Mouse (Mus musculus): Measurements from ENCODE around the gene Thsd4.

The Thsd4 gene

DNA sequence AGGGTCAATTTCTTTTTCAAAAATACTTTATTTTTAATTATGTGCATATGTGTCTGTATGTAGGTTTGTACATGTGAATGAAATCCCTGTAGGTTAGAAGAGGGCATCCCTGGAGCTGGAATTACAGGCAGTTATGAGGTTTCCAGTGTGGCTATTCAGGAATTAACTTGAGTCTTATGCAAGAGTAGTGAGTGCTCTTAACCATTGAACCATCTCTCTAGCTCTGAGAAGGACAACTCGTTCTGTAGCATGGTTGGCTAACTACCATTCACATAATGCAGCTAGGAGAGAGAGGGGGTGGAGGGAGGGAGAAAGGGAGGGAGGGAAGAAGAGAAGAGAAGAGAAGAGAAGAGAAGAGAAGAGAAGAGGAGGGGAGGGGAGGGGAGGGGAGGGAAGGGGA, 444.1 kb downstream of the Thsd4 start:
- DNase-seq (ENCODE audit: low read depth, low spot score), result no peak

DNA sequence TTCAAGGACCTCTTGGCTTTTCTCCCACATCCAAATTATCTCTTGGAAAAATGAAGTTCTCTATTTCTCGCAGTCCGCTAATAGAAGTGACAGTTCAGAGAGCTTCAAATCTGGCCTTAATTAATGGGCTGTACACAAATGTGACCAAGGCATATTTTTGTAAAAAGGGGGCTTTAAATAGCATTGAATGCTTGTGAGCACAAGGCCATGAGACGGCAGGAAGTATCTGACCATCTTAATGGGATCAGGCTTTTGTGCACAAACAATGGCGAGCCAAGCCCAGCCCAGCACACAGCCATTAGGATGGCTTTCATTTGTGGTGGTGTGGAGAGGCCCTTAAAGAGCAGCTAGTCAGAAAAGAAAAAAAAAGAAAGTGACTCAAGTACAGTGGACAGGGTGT, 445.4 kb downstream of the Thsd4 start:
- no peak for DNase-seq (ENCODE audit: low read depth, low spot score)

DNA sequence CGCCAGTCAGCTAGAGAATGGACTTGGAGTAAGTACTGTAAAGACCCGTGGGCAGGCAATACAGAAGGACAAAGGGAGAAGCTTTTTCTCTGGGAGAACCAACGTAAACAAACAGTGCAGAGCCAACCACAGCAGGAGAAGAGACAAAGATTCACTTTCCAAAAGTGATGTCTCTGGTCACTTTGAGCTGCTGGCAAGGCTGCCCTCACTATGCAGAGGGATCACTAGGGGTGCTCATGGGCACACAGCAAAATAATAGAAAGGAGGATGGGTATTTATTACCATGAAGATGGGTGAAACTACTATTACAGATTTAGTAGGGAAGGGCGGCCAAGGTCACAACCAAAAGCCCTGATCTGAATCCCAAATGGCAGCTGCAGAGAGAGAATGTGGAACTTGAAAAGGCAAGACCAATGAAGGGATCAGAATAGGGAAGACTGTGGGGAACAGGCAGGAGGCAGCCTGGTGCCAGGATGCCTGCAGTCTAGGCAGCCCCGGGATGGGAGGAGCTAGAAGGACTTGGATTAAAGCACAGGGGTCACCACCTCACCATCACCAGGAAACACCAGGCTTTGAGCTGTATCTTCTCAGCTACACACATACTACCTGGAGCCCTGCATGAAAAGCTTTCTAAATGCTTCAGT, 450.1 kb downstream of the Thsd4 start:
- no peak for DNase-seq (ENCODE audit: low read depth, low spot score)

DNA sequence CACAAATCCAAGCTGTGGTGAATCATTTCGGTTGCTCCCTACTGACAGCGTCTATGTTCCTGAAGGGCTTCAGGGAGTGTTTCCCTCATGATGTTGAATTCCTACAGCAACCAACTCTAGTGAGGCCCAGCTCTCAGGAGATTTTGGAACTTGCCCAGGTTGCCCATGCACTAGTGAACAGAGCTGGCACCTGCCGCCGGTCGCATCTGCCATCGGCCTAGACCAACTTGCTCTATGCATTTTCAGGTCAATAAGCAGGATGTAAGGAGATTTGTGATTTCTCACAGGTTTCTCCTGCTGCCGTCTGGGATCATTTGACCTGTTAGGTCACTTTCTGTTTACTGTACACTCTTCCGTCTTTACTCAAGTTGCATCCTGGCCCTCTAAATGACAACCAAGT, 454.6 kb downstream of the Thsd4 start:
- DNase-seq (ENCODE audit: low read depth, low spot score), result no peak

DNA sequence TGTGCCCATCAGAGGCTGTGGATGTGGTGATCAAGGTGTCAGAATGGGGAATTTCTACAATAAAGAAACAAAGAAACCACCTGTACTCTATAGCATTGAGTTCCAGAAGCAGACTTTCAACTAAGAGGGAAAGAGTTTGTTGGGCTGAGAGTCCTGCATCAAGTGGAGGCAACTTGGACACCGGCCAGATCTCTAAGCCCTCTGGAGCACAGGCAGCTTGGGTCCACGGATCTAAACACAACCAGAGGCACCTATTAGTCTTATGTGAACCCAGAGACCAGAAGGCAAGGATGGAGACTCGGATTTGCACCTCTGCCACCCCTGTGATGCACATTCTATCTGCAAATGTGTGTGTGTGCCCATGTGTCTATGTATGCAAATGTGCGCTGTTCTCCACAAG, 456.7 kb downstream of the Thsd4 start:
- no peak for DNase-seq (ENCODE audit: low read depth, low spot score)

DNA sequence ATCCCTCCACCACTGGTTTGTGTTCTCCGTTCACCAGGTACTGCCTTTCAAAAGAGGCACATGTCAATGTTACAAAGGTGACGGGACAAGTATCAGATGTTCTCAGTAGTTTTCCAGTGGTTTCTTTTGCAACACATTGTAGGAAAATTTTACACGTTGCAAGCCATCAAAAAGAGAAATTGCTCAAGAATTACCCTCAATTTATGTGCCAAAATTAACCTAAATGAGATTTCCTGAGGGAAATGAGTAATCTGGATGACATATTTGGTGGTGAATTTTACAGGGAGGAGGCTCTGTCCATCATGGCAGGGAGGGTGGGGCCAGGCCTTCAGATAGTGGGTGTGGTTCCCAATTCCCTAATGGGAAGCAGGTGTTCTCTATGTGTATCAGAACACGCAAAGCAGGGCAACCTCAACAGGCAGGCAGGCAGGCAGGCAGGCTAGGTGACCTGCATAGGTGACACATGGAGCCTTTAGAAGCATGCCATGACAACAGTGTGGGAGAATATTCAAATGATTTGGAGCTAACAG, 458.6 kb downstream of the Thsd4 start:
- DNase-seq (ENCODE audit: low read depth, low spot score), result peak; percentile 85

DNA sequence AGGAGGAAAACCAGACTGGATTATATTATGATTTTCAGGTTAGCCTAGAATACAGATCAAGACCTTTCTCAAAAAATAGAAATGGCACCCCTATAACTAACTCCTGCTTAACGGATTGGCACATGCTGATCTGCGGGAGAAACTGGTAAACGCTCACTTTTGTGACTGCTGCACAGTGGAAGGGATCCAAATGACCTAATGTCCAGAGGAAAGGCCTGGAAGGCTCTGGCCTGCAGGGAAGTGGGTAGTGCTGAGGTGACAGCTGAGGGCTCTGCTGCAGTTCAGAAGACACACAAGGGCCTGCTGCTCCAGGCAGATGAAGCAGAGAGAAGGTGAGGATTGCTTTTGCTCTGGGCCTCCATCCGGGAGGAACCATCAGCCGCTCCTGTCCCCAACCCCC, 465.7 kb downstream of the Thsd4 start:
- no peak for DNase-seq (ENCODE audit: low read depth, low spot score)

DNA sequence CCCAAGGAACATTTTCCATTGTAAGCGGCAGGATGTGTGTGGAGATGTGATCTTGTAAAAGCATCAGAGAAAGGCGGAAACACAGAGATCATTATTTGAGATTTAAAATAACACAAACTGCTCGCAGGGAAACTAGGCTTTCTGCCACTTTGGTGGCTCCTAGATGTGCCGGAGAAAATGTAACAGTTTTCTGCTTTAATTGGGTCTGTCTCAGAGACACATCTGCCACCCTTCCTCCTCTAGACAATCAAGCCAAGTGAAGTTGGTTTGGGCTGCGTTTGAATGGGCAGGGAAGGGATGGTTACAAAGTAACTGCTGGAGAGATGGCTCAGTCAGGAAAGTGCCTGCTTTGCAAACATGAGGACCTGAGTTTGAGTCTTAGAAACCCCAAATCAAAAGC, 466.9 kb downstream of the Thsd4 start:
- DNase-seq (ENCODE audit: low read depth, low spot score), result no peak

DNA sequence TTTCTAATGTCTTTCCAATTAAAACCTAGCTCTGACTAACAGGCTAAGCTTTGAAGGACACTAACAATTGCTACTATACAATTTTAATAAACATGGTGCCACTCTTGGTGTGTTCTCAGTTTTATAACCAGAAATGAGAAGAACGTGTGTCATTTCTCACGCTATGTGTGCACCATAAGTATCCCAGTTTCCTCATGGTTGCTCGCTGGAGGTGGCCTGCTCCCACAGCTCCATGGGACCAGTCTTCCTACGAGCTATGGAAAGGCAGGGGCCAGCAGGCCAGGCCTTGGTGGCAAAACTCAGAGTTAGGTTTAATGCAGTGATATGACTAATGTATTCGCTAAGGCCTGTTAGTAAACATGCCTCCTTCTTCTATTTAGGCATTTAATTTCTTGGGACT, 468.7 kb downstream of the Thsd4 start:
- no peak for DNase-seq (ENCODE audit: low read depth, low spot score)

DNA sequence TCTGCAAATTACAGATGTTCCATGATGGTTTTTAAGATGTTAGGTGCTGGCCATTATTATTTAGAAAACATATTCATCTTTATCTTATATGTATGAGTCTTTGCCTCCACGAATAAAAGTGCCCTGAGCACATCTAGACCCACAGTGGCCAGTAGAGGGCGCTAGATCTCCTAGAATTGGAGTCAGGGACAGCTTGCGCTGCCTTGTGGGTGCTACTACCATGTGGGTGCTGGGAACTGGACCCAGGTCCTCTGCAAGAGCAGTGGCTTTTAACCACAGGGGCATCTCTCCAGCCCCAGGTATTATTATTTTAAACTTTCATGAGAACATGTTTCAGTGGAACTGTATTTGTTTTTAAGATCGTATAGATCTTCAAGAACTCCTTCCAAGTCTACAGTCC, 469.4 kb downstream of the Thsd4 start:
- no peak for DNase-seq (ENCODE audit: low read depth, low spot score)

DNA sequence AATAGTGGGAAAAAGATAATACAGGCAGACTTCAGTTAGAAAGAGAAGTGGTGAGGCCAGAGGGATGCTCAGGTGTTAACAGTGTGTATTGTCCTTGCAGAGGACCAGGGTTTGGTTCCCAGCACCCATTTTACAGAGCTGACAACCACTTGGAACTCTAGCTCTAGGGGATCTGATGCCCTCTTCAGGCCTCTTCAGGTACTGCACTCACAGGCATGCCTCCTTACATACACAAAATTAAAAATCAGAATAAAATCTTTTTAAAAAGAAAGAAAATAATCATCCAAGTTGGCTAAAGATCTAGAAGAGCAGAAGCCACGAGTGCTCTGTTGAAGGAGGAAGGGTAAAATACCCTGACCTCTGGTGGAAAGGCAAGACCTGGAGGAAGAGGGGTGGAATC, 478.7 kb downstream of the Thsd4 start:
- DNase-seq (ENCODE audit: low read depth, low spot score), result no peak

DNA sequence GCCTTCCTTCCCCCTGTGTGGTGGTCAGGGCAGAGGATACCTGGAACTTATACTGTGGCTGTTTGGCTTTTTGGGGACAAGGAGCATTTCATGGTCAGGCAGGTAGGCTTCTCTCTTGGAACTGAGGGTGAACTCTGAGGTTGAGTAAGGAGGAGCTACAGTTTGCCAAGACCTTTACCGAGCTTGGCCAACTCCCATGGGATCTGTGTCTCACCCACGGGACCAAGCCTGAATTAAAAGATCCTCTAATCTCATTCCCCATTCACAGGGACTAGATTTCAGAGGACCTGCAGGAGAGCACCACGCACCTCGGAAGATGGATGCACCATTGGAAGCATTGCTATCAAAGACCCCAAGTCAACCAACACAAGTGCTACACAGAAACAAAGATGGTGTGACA, 487.0 kb downstream of the Thsd4 start:
- no peak for DNase-seq (ENCODE audit: low read depth, low spot score)

DNA sequence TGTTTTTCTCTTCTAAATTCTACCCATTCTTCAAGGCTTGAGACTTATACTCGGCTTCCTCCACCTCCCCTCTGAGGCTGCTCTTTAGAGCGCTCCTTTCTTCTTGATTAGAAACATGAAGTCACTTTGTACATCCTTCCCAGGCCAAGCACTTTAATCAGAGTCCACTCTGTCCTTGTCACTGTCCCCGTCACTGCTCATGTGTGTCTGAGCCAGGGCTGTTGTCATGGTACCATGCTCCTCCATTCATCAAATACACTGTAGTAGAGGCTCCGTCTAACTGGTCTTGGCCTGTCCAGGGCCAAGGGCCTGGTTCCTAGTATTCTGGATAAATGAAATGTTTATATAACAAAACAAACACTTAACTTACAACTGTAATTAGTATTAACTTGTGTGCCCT, 494.6 kb downstream of the Thsd4 start:
- DNase-seq (ENCODE audit: low read depth, low spot score), result no peak

DNA sequence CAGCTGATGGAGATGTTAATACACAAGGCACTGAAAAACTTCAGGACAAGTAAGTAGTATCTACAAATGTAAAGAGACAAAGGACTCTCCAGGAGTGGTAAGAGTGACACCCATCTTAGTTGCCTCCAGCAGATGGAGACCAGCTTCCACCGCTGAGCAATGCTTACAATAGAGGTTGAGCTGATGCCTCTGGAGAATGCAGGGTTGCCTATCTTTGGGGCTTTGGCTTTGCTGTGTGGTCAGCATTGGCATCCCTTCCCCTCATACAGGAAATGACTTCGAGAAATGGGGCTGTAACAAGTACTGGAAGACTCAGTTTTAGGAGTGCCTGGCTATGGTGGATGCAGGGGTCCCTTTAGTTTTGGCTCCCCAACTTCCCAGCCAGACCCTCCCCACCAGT, 495.1 kb downstream of the Thsd4 start:
- DNase-seq (ENCODE audit: low read depth, low spot score), result peak; percentile 12

DNA sequence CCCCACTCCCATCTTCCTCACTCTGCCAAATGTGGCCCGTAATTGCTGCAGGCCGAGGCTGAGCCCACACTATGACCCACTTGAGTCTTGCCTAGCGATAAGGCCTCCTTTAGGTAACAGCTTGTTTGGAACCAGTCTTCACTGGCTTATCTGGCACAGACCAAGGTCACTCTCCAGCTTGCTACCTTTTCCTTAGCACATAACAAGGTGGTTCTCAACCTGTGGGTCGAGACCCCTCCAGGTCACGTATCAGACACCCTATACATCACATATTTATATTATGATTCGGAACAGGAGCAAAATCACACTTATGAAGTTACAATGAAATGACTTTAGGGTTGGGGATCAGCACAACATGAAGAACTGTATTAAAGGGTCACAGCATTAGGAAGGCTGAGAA, 495.9 kb downstream of the Thsd4 start:
- no peak for DNase-seq (ENCODE audit: low read depth, low spot score)

DNA sequence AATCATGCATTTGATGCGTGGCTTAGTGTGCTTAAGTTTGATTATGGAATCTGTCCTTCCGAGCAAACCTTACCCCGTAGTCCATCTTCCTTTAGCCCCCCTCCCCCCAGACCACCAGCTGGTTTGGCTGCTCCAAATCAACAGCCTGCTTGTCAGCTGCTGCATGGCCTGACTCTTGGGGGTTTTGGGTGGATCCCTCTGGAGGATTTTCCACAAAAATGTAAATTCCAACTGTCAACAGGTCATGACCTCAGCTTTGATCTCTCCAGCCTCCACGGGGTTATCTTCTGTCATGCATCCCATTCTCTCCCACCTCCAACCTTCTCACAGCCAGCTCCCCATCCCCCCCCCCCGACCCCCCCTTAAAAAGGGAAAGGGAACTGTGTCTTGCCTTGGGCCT, 496.9 kb downstream of the Thsd4 start:
- peak; percentile 16 for DNase-seq (ENCODE audit: low read depth, low spot score)

DNA sequence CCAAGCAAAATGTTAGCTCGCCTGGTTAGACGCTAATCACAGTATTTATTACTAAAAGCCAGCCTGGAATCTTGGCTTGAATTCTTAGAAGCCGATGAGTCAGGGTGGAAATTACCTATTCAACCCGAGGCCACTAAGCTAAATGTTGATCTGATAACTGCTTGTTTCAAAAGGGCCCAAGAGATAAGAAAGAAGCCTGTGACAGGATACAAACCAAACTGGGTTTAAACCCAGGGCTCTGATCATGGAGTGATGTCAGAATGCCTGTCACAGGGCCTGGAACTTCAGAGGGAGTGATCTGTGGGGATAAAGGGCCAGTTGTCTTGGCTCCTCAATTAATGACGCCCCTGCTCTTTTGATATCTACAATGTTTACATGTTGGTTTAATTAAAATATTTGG, 497.3 kb downstream of the Thsd4 start:
- DNase-seq (ENCODE audit: low read depth, low spot score), result peak; percentile 71

DNA sequence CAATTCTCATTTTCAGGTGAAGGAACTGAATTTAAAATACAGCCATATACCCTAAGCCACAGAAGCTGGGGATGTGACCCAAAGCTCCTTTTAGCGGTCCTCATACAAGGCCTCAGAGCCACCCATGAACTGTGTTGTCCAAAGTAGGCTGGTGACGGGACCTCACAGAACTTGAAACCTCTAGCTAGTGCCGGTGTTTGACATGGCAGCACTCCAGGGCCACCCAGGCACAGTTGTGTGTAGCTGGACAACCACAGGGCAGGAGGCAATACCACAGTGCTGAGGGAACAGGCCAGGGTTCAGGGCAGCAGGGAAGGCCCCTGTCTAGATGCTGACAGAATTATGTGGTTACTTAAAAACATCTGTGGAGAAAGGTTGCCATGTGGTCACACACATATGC, 499.5 kb downstream of the Thsd4 start:
- peak; percentile 25 for DNase-seq (ENCODE audit: low read depth, low spot score)

DNA sequence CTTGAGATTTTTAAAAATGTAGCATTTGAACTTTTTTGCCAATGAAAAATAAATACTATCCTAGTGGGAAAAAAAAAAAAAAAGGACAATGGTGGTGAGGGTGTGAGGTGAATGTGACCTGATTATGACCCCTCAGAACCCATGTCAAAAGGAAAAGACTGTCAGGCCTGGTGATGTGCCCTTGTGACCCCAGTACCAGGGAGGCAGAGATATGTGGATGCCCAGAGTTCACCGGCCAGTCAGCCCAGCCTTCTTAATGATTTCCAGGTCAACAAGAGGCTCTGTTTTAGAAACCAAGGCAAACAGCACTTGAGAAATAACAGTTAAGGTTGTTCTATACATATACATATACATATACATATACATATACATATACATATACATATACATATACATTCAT, 501.4 kb downstream of the Thsd4 start:
- DNase-seq (ENCODE audit: low read depth, low spot score), result no peak

DNA sequence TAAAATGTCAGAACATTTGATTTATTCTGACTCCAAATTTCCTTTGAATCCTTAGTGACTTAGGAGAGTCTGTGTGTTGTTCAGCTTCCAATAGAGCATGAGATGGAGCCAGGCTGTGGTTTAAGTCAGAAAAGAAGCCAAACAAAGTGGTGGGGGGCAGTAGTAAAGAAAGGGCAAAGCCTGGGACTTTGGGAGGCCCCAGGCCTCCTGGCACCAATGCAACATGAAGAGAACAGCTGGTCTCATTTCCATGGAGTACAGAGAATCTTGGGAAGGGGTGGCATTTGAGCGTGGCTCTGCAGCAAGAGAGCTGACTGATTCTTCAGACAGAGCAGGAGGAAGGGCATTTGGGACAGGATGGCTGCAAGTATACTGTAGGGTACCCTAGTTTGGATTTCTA, 511.6 kb downstream of the Thsd4 start:
- DNase-seq (ENCODE audit: low read depth, low spot score), result no peak

DNA sequence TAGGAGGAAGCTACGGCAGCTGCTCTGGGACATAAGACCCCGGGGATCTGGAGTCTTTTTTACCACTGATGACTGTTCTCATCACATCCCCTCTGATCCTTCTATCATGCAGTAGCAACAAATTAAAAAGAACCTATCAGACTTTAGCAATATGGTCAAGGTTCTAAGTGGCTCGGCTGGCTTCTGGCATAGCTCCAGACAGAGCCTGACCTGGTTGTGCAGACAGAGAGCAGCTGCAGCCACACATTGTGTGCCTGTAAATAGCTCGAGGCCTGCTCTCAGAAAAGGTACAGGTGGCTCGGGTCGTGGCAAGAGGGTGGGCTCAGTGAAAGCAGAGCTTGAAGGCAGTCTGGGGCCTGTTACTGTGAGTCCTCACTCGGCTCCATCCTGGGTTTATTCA, 512.9 kb downstream of the Thsd4 start:
- no peak for DNase-seq (ENCODE audit: low read depth, low spot score)

DNA sequence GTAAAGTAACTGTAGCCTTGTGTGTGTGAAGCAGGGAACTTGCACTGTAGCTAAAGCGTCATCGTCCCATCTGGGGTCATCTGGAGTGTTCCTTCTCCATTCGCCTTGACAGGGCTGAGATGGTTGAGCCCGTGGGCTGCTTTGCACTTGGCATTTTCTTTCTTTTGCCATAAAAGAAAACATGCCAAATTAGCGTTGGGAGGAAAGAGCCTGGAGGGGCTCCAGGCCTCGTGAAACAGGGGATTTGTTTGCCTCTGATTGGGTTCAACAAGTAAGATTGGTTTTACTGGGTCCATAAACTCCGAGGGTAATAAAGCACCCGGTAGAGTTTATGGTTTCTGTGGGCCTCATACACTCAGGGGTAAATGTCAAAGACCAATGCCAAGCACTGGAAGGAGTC, 519.5 kb downstream of the Thsd4 start:
- no peak for DNase-seq (ENCODE audit: low read depth, low spot score)

DNA sequence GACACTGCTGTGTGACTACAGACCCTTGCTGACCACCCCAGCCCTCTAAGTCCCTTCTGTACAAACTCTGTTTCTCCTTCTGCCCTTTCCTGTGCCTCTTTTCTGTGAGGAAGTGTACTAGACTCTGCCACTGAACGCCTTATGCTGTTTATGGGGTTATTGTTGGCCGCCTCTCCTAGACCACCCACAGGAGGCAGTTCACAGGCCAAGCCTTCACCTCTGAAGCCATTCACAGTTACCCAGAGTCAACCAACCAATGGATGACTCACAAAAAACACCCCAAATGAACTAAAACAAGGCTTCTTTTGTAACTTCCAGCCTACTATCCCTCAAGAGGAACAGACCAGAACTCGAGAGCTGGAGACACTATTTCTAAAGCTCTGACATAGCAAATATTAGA, 520.4 kb downstream of the Thsd4 start:
- no peak for DNase-seq (ENCODE audit: low read depth, low spot score)

DNA sequence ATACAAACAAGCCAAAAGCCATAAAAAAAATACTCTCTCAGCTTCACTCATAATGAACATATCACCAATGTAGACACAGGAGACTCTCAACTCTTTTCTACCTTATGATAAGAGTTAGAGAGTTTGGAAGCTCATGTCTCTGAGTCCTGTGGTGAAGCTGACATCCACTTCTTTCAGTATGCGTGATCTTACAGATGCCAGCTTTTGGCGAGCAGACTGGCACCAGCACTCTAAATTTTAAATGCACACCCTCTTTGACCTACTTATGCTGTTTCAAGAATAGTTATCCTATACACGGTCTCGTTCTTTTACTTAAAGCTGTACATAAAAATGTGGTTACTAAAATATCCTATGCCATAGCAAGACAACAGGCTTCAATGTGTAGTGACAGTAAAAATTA, 524.1 kb downstream of the Thsd4 start:
- DNase-seq (ENCODE audit: low read depth, low spot score), result no peak
